Mouse (Mus musculus): Measurements from ENCODE around the gene Qdpr. TPM values are rescaled to one million over a fixed set of nuclear protein-coding genes. Genes with fewer than 3 reads are reported as not detected.

The Qdpr gene
- polyA plus RNA-seq, 1 experiment, result 62.4 TPM

DNA sequence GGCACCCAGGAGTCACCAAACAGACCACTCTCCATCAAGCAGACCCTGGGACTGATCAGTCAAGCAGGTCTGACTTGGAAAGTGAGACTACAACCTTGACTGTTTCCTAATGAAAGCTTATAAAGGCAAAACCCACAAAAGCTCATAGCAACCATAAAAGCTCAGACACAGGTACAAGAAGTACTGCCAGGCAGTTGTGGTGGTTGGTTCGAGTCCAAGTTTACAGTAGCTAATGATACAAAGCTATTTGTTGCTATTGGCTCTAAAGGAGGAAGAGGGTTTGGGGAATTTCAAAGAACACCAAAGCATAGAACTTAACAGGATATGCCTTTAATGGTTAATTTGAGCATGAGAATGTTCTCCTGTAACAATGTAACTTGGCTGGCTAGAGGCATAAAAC is 33.6 kb upstream of the Qdpr start:
- no peak for TF ChIP-seq POLR2AphosphoS2 (IDR thresholded peaks at IDR 0.05; ENCODE audit: insufficient read length, low read depth)
- no peak for TF ChIP-seq MAX (IDR thresholded peaks at IDR 0.05; ENCODE audit: low read depth)
- TF ChIP-seq MYOD1 (IDR thresholded peaks at IDR 0.05; ENCODE audit: control insufficient read depth in 1 of 3, insufficient read length in 2 of 3, low read depth in 2 of 3), result no peak
- TF ChIP-seq USF1 (IDR thresholded peaks at IDR 0.05; ENCODE audit: low read depth), result no peak
- no peak for TF ChIP-seq E2F4 (IDR thresholded peaks at IDR 0.05; ENCODE audit: insufficient read depth)
- TF ChIP-seq SRF (IDR thresholded peaks at IDR 0.05; ENCODE audit: control insufficient read depth, insufficient read length, low read depth), result no peak
- TF ChIP-seq MYOG (IDR thresholded peaks at IDR 0.05; ENCODE audit: control insufficient read depth in 1 of 3, insufficient read depth in 1 of 3, insufficient read length in 2 of 3, low read depth in 2 of 3), result no peak
- no peak for TF ChIP-seq REST (IDR thresholded peaks at IDR 0.05; ENCODE audit: insufficient read depth, insufficient read length)
- H3ac ChIP-seq (ENCODE audit: control insufficient read depth, insufficient read length), result no peak overlapping the region
- H3K36me3 ChIP-seq (ENCODE audit: control insufficient read depth, insufficient read depth), result no peaks in the 10 kb centered on the region
- no peak overlapping the region for H3K4me2 ChIP-seq (ENCODE audit: low read depth)
- H3K79me2 ChIP-seq (ENCODE audit: control insufficient read depth, insufficient read depth), result no peaks in the 10 kb centered on the region
- peaks cover 13% of the 10 kb centered on the region for H3K27me3 ChIP-seq (ENCODE audit: control insufficient read depth, insufficient read depth, insufficient read length)
- no peak overlapping the region for H3K4me3 ChIP-seq

DNA sequence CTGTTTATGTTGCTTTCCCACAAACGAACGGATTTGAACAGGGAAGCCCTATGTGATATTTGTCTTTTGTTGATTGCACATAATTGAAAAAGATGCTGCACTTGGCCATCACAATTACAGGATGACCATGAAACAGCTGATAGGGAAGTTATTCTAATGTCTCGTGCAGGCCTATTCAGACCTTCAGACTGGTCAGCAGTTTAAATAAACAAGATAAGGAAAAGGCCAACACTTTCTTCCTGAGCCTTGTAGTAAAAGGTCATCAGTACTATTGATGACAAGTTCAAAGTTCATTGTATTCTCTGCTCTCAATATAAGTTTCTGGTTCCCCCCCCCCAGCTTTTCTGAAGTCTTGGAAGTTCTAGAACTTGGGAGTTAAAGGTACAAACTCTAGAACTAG is 32.6 kb upstream of the Qdpr start:
- Histone ChIP-seq H3K27me3 (ENCODE audit: control insufficient read depth, insufficient read depth, insufficient read length) (peaks cover 12% of the 10 kb centered on the region), H3K4me2 (ENCODE audit: low read depth) (no peak overlapping the region), H3K4me3 (no peak overlapping the region), H3ac (ENCODE audit: control insufficient read depth, insufficient read length) (no peak overlapping the region), H3K36me3 (ENCODE audit: control insufficient read depth, insufficient read depth) (no peaks in the 10 kb centered on the region), H3K79me2 (ENCODE audit: control insufficient read depth, insufficient read depth) (no peaks in the 10 kb centered on the region)
- no peak for TF ChIP-seq POLR2A (IDR thresholded peaks at IDR 0.05; ENCODE audit: insufficient read length, low read depth)
- no peak for TF ChIP-seq REST (IDR thresholded peaks at IDR 0.05; ENCODE audit: insufficient read depth, insufficient read length)
- TF ChIP-seq POLR2AphosphoS2 (IDR thresholded peaks at IDR 0.05; ENCODE audit: insufficient read length, low read depth), result no peak
- TF ChIP-seq TCF3 (IDR thresholded peaks at IDR 0.05; ENCODE audit: insufficient read length, low read depth), result no peak
- no peak for TF ChIP-seq CEBPB (IDR thresholded peaks at IDR 0.05; ENCODE audit: insufficient read depth, poor library complexity, severe bottlenecking)
- TF ChIP-seq MYOD1 (IDR thresholded peaks at IDR 0.05; ENCODE audit: control insufficient read depth in 1 of 3, insufficient read length in 2 of 3, low read depth in 2 of 3), result no peak
- no peak for TF ChIP-seq MYOG (IDR thresholded peaks at IDR 0.05; ENCODE audit: control insufficient read depth in 1 of 3, insufficient read depth in 1 of 3, insufficient read length in 2 of 3, low read depth in 2 of 3)
- TF ChIP-seq USF1 (IDR thresholded peaks at IDR 0.05; ENCODE audit: low read depth), result no peak
- no peak for TF ChIP-seq SRF (IDR thresholded peaks at IDR 0.05; ENCODE audit: control insufficient read depth, insufficient read length, low read depth)
- TF ChIP-seq E2F4 (IDR thresholded peaks at IDR 0.05; ENCODE audit: insufficient read depth), result no peak
- TF ChIP-seq TCF12 (IDR thresholded peaks at IDR 0.05; ENCODE audit: insufficient read depth, poor library complexity, severe bottlenecking), result no peak
- no peak for TF ChIP-seq MAX (IDR thresholded peaks at IDR 0.05; ENCODE audit: low read depth)

DNA sequence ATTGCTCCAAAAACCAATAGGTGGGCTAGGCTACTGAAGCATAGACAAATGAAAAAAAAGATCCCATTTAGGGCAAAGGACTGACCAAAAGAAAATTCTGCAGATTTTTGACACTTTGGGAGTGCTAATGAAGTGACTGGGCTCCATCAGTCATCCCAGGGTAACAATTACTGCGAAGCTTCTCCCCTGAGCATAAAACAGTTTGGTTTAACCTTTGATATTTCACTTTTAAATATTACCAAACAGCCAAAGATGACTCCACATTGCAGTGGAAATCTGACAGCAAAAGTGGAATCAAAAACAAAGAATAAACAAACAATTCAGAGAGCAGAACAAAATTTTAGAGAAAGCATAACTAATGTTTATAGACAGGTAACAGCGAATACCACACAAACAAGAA is 31.1 kb upstream of the Qdpr start:
- Histone ChIP-seq H3K79me2 (ENCODE audit: control insufficient read depth, insufficient read depth) (no peaks in the 10 kb centered on the region), H3K27me3 (ENCODE audit: control insufficient read depth, insufficient read depth, insufficient read length) (peaks cover 7% of the 10 kb centered on the region), H3K36me3 (ENCODE audit: control insufficient read depth, insufficient read depth) (no peaks in the 10 kb centered on the region), H3K4me2 (ENCODE audit: low read depth) (no peak overlapping the region), H3ac (ENCODE audit: control insufficient read depth, insufficient read length) (no peak overlapping the region), H3K4me3 (no peak overlapping the region)
- TF ChIP-seq POLR2AphosphoS2 (IDR thresholded peaks at IDR 0.05; ENCODE audit: insufficient read length, low read depth) (no peak), MYOG (IDR thresholded peaks at IDR 0.05; ENCODE audit: control insufficient read depth in 1 of 3, insufficient read depth in 1 of 3, insufficient read length in 2 of 3, low read depth in 2 of 3) (no peak), CEBPB (IDR thresholded peaks at IDR 0.05; ENCODE audit: insufficient read depth, poor library complexity, severe bottlenecking) (no peak), TCF3 (IDR thresholded peaks at IDR 0.05; ENCODE audit: insufficient read length, low read depth) (no peak), MYOD1 (IDR thresholded peaks at IDR 0.05; ENCODE audit: control insufficient read depth in 1 of 3, insufficient read length in 2 of 3, low read depth in 2 of 3) (no peak), USF1 (IDR thresholded peaks at IDR 0.05; ENCODE audit: low read depth) (no peak), REST (IDR thresholded peaks at IDR 0.05; ENCODE audit: insufficient read depth, insufficient read length) (no peak)

DNA sequence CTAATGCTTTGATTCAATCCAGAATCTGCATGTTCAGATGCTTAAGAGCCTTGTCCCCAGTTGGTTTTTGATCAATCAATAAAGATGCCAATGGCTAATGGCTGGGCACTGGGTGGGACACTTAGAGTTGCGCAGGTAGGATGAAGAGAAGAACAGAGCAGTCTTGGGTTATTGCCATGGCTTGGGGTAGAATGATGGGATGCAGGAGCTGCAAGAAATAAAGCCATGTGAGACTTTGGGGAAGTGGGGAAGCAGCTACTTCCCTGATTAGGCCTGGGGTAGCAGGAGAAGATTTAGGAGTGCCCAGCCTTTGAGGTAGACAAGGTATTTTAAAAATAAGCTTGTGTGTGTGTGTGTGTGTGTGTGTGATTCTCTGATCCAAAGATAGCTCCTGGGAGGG is 30.0 kb upstream of the Qdpr start:
- H3K4me2 ChIP-seq (ENCODE audit: low read depth), result no peak overlapping the region
- no peak for TF ChIP-seq CEBPB (IDR thresholded peaks at IDR 0.05; ENCODE audit: insufficient read depth, poor library complexity, severe bottlenecking)

DNA sequence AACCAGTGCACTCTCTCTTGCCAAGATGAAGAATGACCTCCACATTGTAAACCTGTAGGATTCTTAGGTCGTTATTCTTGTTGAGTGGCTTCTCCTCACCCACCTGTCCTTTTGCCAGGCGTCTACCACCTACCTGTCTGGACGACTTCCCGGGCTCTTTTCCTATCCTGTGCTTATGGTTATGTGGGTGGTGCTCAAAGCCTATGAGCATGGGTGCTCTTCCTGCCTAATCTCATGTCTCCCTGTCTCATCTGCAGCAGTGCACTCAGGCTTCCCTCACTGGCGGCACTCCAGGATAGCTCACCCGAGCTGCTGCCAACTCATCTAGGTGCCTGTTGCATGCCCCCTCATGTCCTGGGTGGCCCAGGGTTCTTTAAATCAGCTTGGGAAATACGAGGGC is 27.6 kb upstream of the Qdpr start:
- Histone ChIP-seq H3K79me2 (ENCODE audit: control insufficient read depth, insufficient read depth) (no peaks in the 10 kb centered on the region), H3K4me2 (ENCODE audit: low read depth) (no peak overlapping the region)
- TF ChIP-seq MYOG (IDR thresholded peaks at IDR 0.05; ENCODE audit: control insufficient read depth in 1 of 3, insufficient read depth in 1 of 3, insufficient read length in 2 of 3, low read depth in 2 of 3), result no peak
- no peak for TF ChIP-seq POLR2A (IDR thresholded peaks at IDR 0.05; ENCODE audit: insufficient read length, low read depth)
- no peak for TF ChIP-seq CEBPB (IDR thresholded peaks at IDR 0.05; ENCODE audit: insufficient read depth, poor library complexity, severe bottlenecking)
- no peak for TF ChIP-seq POLR2AphosphoS2 (IDR thresholded peaks at IDR 0.05; ENCODE audit: insufficient read length, low read depth)
- no peak for TF ChIP-seq E2F4 (IDR thresholded peaks at IDR 0.05; ENCODE audit: insufficient read depth)
- no peak for TF ChIP-seq MYOD1 (IDR thresholded peaks at IDR 0.05; ENCODE audit: control insufficient read depth in 1 of 3, insufficient read length in 2 of 3, low read depth in 2 of 3)
- no peak for TF ChIP-seq TCF12 (IDR thresholded peaks at IDR 0.05; ENCODE audit: insufficient read depth, poor library complexity, severe bottlenecking)

More for the DNA sequence above, 30.0 kb upstream of the Qdpr start:
- Histone ChIP-seq H3K27me3 (ENCODE audit: control insufficient read depth, insufficient read depth, insufficient read length) (peaks cover 7% of the 10 kb centered on the region), H3K4me3 (no peak overlapping the region), H3ac (ENCODE audit: control insufficient read depth, insufficient read length) (no peak overlapping the region), H3K79me2 (ENCODE audit: control insufficient read depth, insufficient read depth) (no peaks in the 10 kb centered on the region), H3K36me3 (ENCODE audit: control insufficient read depth, insufficient read depth) (no peaks in the 10 kb centered on the region)

More for the DNA sequence above, 27.6 kb upstream of the Qdpr start:
- no peak overlapping the region for H3ac ChIP-seq (ENCODE audit: control insufficient read depth, insufficient read length)
- H3K27me3 ChIP-seq (ENCODE audit: control insufficient read depth, insufficient read depth, insufficient read length), result no peaks in the 10 kb centered on the region
- H3K4me3 ChIP-seq, result no peak overlapping the region
- H3K36me3 ChIP-seq (ENCODE audit: control insufficient read depth, insufficient read depth), result no peaks in the 10 kb centered on the region
